Mouse (Mus musculus): ENCODE results near the gene Itgb7. TPM values are rescaled to one million over a fixed set of nuclear protein-coding genes. Genes with fewer than 3 reads are reported as not detected.

Itgb7 gene
- total RNA-seq, 2 experiments from 2014 or later = 31.0 to 55.3 TPM

GRCm38 (mm10) chr15:102167620-102168021 lies 64.1 kb downstream of the Itgb7 start:
- ATAC-seq (replicated peaks; ENCODE audit: low FRiP score, poor library complexity, severe bottlenecking) = no peak

Other genes starting within 250 kb of the Itgb7 start
- gene Krt8, start 227.5 kb downstream of the Itgb7 start, total RNA-seq (2015; ENCODE audit: low replicate concordance) = not detected in 2 replicates
- not detected in 2 replicates for gene Krt8, start 227.5 kb downstream of the Itgb7 start, total RNA-seq (2017; ENCODE audit: low replicate concordance)
- 2.3 TPM in 1 of 2 replicates, not detected in the other for gene Krt18, start 203.8 kb downstream of the Itgb7 start, total RNA-seq (2015; ENCODE audit: low replicate concordance)
- gene Krt18, start 203.8 kb downstream of the Itgb7 start, total RNA-seq (2017; ENCODE audit: low replicate concordance) = 2.8 TPM in 1 of 2 replicates, not detected in the other
- gene Eif4b, start 158.2 kb downstream of the Itgb7 start, total RNA-seq (2015; ENCODE audit: low replicate concordance) = 35.4 and 35.9 TPM in 2 replicates
- 58.0 and 81.1 TPM in 2 replicates for gene Eif4b, start 158.2 kb downstream of the Itgb7 start, total RNA-seq (2017; ENCODE audit: low replicate concordance)
- gene Tns2, start 131.5 kb downstream of the Itgb7 start, total RNA-seq (2015; ENCODE audit: low replicate concordance) = not detected in 2 replicates
- gene Tns2, start 131.5 kb downstream of the Itgb7 start, total RNA-seq (2017; ENCODE audit: low replicate concordance) = not detected in 2 replicates
- 3.8 TPM in 1 of 2 replicates, not detected in the other for gene Spryd3, start 95.7 kb downstream of the Itgb7 start, total RNA-seq (2015; ENCODE audit: low replicate concordance)
- gene Spryd3, start 95.7 kb downstream of the Itgb7 start, total RNA-seq (2017; ENCODE audit: low replicate concordance) = 2.1 and 4.7 TPM in 2 replicates
- 1.5 TPM in 1 of 2 replicates, not detected in the other for gene Igfbp6, start 87.6 kb downstream of the Itgb7 start, total RNA-seq (2015; ENCODE audit: low replicate concordance)
- gene Igfbp6, start 87.6 kb downstream of the Itgb7 start, total RNA-seq (2017; ENCODE audit: low replicate concordance) = not detected in 2 replicates
- gene Soat2, start 81.4 kb downstream of the Itgb7 start, total RNA-seq (2015; ENCODE audit: low replicate concordance) = 1.0 TPM in 1 of 2 replicates, not detected in the other
- 1.5 and 1.8 TPM in 2 replicates for gene Soat2, start 81.4 kb downstream of the Itgb7 start, total RNA-seq (2017; ENCODE audit: low replicate concordance)
- 14.2 and 19.0 TPM in 2 replicates for gene Zfp740, start 28.7 kb downstream of the Itgb7 start, total RNA-seq (2015; ENCODE audit: low replicate concordance)
- 15.7 and 21.5 TPM in 2 replicates for gene Zfp740, start 28.7 kb downstream of the Itgb7 start, total RNA-seq (2017; ENCODE audit: low replicate concordance)
- 2.9 TPM in 1 of 2 replicates, not detected in the other for gene Csad, start 27.2 kb downstream of the Itgb7 start, total RNA-seq (2015; ENCODE audit: low replicate concordance)
- gene Csad, start 27.2 kb downstream of the Itgb7 start, total RNA-seq (2017; ENCODE audit: low replicate concordance) = 9.3 and 12.5 TPM in 2 replicates
- 0.84 and 1.5 TPM in 2 replicates for gene Rarg, start 25.6 kb upstream of the Itgb7 start, total RNA-seq (2015; ENCODE audit: low replicate concordance)
- gene Rarg, start 25.6 kb upstream of the Itgb7 start, total RNA-seq (2017; ENCODE audit: low replicate concordance) = 0.84 and 5.2 TPM in 2 replicates
- gene Gm9918, start 38.6 kb upstream of the Itgb7 start, total RNA-seq (2015; ENCODE audit: low replicate concordance) = not detected in 2 replicates
- gene Gm9918, start 38.6 kb upstream of the Itgb7 start, total RNA-seq (2017; ENCODE audit: low replicate concordance) = not detected in 2 replicates
- gene Mfsd5, start 47.5 kb upstream of the Itgb7 start, total RNA-seq (2015; ENCODE audit: low replicate concordance) = 5.9 and 15.6 TPM in 2 replicates
- gene Mfsd5, start 47.5 kb upstream of the Itgb7 start, total RNA-seq (2017; ENCODE audit: low replicate concordance) = 2.5 and 10.7 TPM in 2 replicates
- gene Espl1, start 64.3 kb upstream of the Itgb7 start, total RNA-seq (2015; ENCODE audit: low replicate concordance) = 4.8 and 10.9 TPM in 2 replicates
- 29.3 and 37.1 TPM in 2 replicates for gene Espl1, start 64.3 kb upstream of the Itgb7 start, total RNA-seq (2017; ENCODE audit: low replicate concordance)
- 71.1 and 131 TPM in 2 replicates for gene Pfdn5, start 94.2 kb upstream of the Itgb7 start, total RNA-seq (2015; ENCODE audit: low replicate concordance)
- gene Pfdn5, start 94.2 kb upstream of the Itgb7 start, total RNA-seq (2017; ENCODE audit: low replicate concordance) = 120 and 128 TPM in 2 replicates
- gene Myg1, start 99.8 kb upstream of the Itgb7 start, total RNA-seq (2015; ENCODE audit: low replicate concordance) = 9.4 and 10.0 TPM in 2 replicates
- gene Myg1, start 99.8 kb upstream of the Itgb7 start, total RNA-seq (2017; ENCODE audit: low replicate concordance) = 14.3 and 14.9 TPM in 2 replicates
- gene Aaas, start 118.8 kb upstream of the Itgb7 start, total RNA-seq (2015; ENCODE audit: low replicate concordance) = 30.3 and 60.7 TPM in 2 replicates
- 11.7 and 49.7 TPM in 2 replicates for gene Aaas, start 118.8 kb upstream of the Itgb7 start, total RNA-seq (2017; ENCODE audit: low replicate concordance)
- gene Sp7, start 135.2 kb upstream of the Itgb7 start, total RNA-seq (2015; ENCODE audit: low replicate concordance) = not detected in 2 replicates
- not detected in 2 replicates for gene Sp7, start 135.2 kb upstream of the Itgb7 start, total RNA-seq (2017; ENCODE audit: low replicate concordance)
- gene Sp1, start 174.2 kb upstream of the Itgb7 start, total RNA-seq (2015; ENCODE audit: low replicate concordance) = 42.2 and 66.3 TPM in 2 replicates
- 20.2 and 23.1 TPM in 2 replicates for gene Sp1, start 174.2 kb upstream of the Itgb7 start, total RNA-seq (2017; ENCODE audit: low replicate concordance)
- gene Amhr2, start 213.4 kb upstream of the Itgb7 start, total RNA-seq (2015; ENCODE audit: low replicate concordance) = not detected in 2 replicates
- not detected in 2 replicates for gene Amhr2, start 213.4 kb upstream of the Itgb7 start, total RNA-seq (2017; ENCODE audit: low replicate concordance)
- 70.9 and 84.4 TPM in 2 replicates for gene Prr13, start 227.1 kb upstream of the Itgb7 start, total RNA-seq (2015; ENCODE audit: low replicate concordance)
- gene Prr13, start 227.1 kb upstream of the Itgb7 start, total RNA-seq (2017; ENCODE audit: low replicate concordance) = 37.6 and 64.5 TPM in 2 replicates
- gene Pcbp2, start 238.6 kb upstream of the Itgb7 start, total RNA-seq (2015; ENCODE audit: low replicate concordance) = 252 and 321 TPM in 2 replicates
- 85.4 and 91.0 TPM in 2 replicates for gene Pcbp2, start 238.6 kb upstream of the Itgb7 start, total RNA-seq (2017; ENCODE audit: low replicate concordance)

Measured in erythroblast, adult 5-6 weeks (primary cell).